Mouse (Mus musculus): ENCODE results near the gene Thsd7a. TPM values are rescaled to one million over a fixed set of nuclear protein-coding genes. Genes with fewer than 3 reads are reported as not detected.

The Thsd7a gene
- total and polyA plus RNA-seq, 3 experiments: 0.30 TPM; not detected in 2

- Histone ChIP-seq H3K79me2 (replicated peaks; ENCODE audit: control insufficient read depth, extremely low read depth, insufficient read depth, poor library complexity, severe bottlenecking) (no peaks in the 10 kb centered on the region), H3K36me3 (replicated peaks in 1 of 2; ENCODE audit: control insufficient read depth in 1 of 2, insufficient read depth in 1 of 2, low read length in 1 of 2) (no peaks in the 10 kb centered on the region), H3K9me3 (replicated peaks; ENCODE audit: low read length) (no peaks in the 10 kb centered on the region), H3K4me3 (replicated peaks in 1 of 3; ENCODE audit: low read depth in 2 of 3, low read length in 2 of 3, poor library complexity in 1 of 3) (no peak overlapping the region), H3K27ac (ENCODE audit: insufficient read depth, low read depth) (no peak overlapping the region), H3K27me3 (replicated peaks) (no peaks in the 10 kb centered on the region), H3K4me2 (ENCODE audit: insufficient read depth, low read depth, poor library complexity, severe bottlenecking) (no peak overlapping the region), H3K4me1 (ENCODE audit: control insufficient read depth in 1 of 2, insufficient read depth in 2 of 2) (peaks cover 0 to 3% of the 10 kb centered on the region in 2 experiments; a peak in 1 of 4 replicates), H3K9ac (ENCODE audit: insufficient read depth, low read depth) (no peak overlapping the region)
- dilution Hi-C loops (cut with MboI; ENCODE audit: extremely low pct_ligation_motif_present, extremely low pct_unique_long_range_greater_than_20kb, low sequenced_read_pairs): no loop called here
- no peak for TF ChIP-seq MAX (IDR thresholded peaks at IDR 0.05; ENCODE audit: low read length)
- TF ChIP-seq POLR2A (IDR thresholded peaks at IDR 0.05; ENCODE audit: low read depth, low read length): no peak
- TF ChIP-seq ELF1 (IDR thresholded peaks at IDR 0.05; ENCODE audit: low read depth, low read length): no peak
- TF ChIP-seq CTCF (conservative IDR thresholded peaks at IDR 0.05 in 1 of 2, IDR thresholded peaks at IDR 0.05 in 1 of 2; ENCODE audit: low read depth in 2 of 2, low read length in 2 of 2): no peak
- TF ChIP-seq GABPA (IDR thresholded peaks at IDR 0.05; ENCODE audit: insufficient replicate concordance, low read depth, low read length): no peak
- no peak for TF ChIP-seq CHD1 (IDR thresholded peaks at IDR 0.05; ENCODE audit: low read depth, low read length)
- no peak for TF ChIP-seq ETS1 (conservative IDR thresholded peaks at IDR 0.05; ENCODE audit: low read depth, low read length)
- no peak for TF ChIP-seq BHLHE40 (IDR thresholded peaks at IDR 0.05; ENCODE audit: low read depth, low read length)
- no peak for TF ChIP-seq UBTF (IDR thresholded peaks at IDR 0.05; ENCODE audit: low read depth, low read length)
- TF ChIP-seq RAD21 (IDR thresholded peaks at IDR 0.05; ENCODE audit: low read depth, low read length): no peak
- no peak for TF ChIP-seq ZMIZ1 (IDR thresholded peaks at IDR 0.05; ENCODE audit: low read depth, low read length)
- no peak for TF ChIP-seq MXI1 (IDR thresholded peaks at IDR 0.05; ENCODE audit: low read depth, low read length)
- TF ChIP-seq CHD2 (IDR thresholded peaks at IDR 0.05; ENCODE audit: low read length): no peak
- no peak for TF ChIP-seq EP300 (IDR thresholded peaks at IDR 0.05; ENCODE audit: low read length)
- no peak for TF ChIP-seq PAX5 (IDR thresholded peaks at IDR 0.05; ENCODE audit: low read length)
- TF ChIP-seq JUND (conservative IDR thresholded peaks at IDR 0.05; ENCODE audit: low read depth, low read length): no peak
- peak; percentile 5 for DNase-seq (ENCODE audit: extremely low read depth)
- in situ Hi-C loops (cut with MboI; ENCODE audit: low pct_ligation_motif_present, low pct_unique_long_range_greater_than_20kb, low sequenced_read_pairs): no loop called here
These were observed 193.8 kb downstream of the Thsd7a start for GRCm38 (mm10) chr6:12555114-12556099.

- Histone ChIP-seq H3K27me3 (replicated peaks) (no peaks in the 10 kb centered on the region), H3K4me3 (replicated peaks in 1 of 3; ENCODE audit: low read depth in 2 of 3, low read length in 2 of 3, poor library complexity in 1 of 3) (no peak overlapping the region), H3K9me3 (replicated peaks; ENCODE audit: low read length) (no peaks in the 10 kb centered on the region), H3K36me3 (replicated peaks in 1 of 2; ENCODE audit: control insufficient read depth in 1 of 2, insufficient read depth in 1 of 2, low read length in 1 of 2) (no peaks in the 10 kb centered on the region), H3K27ac (ENCODE audit: insufficient read depth, low read depth) (no peak overlapping the region), H3K4me2 (ENCODE audit: insufficient read depth, low read depth, poor library complexity, severe bottlenecking) (no peak overlapping the region), H3K9ac (ENCODE audit: insufficient read depth, low read depth) (no peak overlapping the region), H3K4me1 (ENCODE audit: control insufficient read depth in 1 of 2, insufficient read depth in 2 of 2) (peaks cover 0 to 3% of the 10 kb centered on the region in 2 experiments; a peak in 1 of 4 replicates), H3K79me2 (replicated peaks; ENCODE audit: control insufficient read depth, extremely low read depth, insufficient read depth, poor library complexity, severe bottlenecking) (no peaks in the 10 kb centered on the region)
- no peak for DNase-seq (ENCODE audit: extremely low read depth)
- TF ChIP-seq KAT2A (IDR thresholded peaks at IDR 0.05; ENCODE audit: insufficient replicate concordance, low read length) (no peak), ETS1 (conservative IDR thresholded peaks at IDR 0.05; ENCODE audit: low read depth, low read length) (no peak), TBP (conservative IDR thresholded peaks at IDR 0.05; ENCODE audit: low read depth, low read length) (no peak), CHD1 (IDR thresholded peaks at IDR 0.05; ENCODE audit: low read depth, low read length) (no peak), CHD2 (IDR thresholded peaks at IDR 0.05; ENCODE audit: low read length) (no peak), BHLHE40 (IDR thresholded peaks at IDR 0.05; ENCODE audit: low read depth, low read length) (no peak), MYC (IDR thresholded peaks at IDR 0.05; ENCODE audit: low read depth, low read length) (no peak), E2F4 (IDR thresholded peaks at IDR 0.05; ENCODE audit: insufficient replicate concordance, low read depth, low read length) (no peak), CTCF (conservative IDR thresholded peaks at IDR 0.05 in 1 of 2, IDR thresholded peaks at IDR 0.05 in 1 of 2; ENCODE audit: low read depth in 2 of 2, low read length in 2 of 2) (no peak), MEF2A (IDR thresholded peaks at IDR 0.05; ENCODE audit: borderline replicate concordance, low read depth, low read length) (no peak), MXI1 (IDR thresholded peaks at IDR 0.05; ENCODE audit: low read depth, low read length) (no peak), HCFC1 (IDR thresholded peaks at IDR 0.05; ENCODE audit: low read depth, low read length) (no peak), ZC3H11A (IDR thresholded peaks at IDR 0.05; ENCODE audit: low read depth, low read length) (no peak), NELFE (IDR thresholded peaks at IDR 0.05; ENCODE audit: low read depth, low read length) (no peak)
- dilution Hi-C loops (cut with MboI; ENCODE audit: extremely low pct_ligation_motif_present, extremely low pct_unique_long_range_greater_than_20kb, low sequenced_read_pairs) (no loop called here), in situ Hi-C loops (cut with MboI; ENCODE audit: low pct_ligation_motif_present, low pct_unique_long_range_greater_than_20kb, low sequenced_read_pairs) (no loop called here)
These were observed 198.0 kb downstream of the Thsd7a start for GRCm38 (mm10) chr6:12551176-12551575.
